Mouse (Mus musculus): ENCODE measurements around the gene Ly6g6e.

GRCm38 (mm10) chr17:35090166-35090932 is 13.6 kb downstream of the Ly6g6e start:
- TF ChIP-seq POLR2A (IDR thresholded peaks at IDR 0.05; ENCODE audit: control insufficient read depth, extremely low read depth, insufficient read depth, low read length, poor library complexity) (no peak), CTCF (IDR thresholded peaks at IDR 0.05; ENCODE audit: borderline replicate concordance, control insufficient read depth, extremely low read depth, insufficient read depth, low read length, poor library complexity) (no peak)

Measured in thymus, adult 2 months (tissue).